Mouse (Mus musculus) kidney, embryonic 16.5 days (tissue): ENCODE results near the gene Sdha. TPM values are rescaled to one million over a fixed set of nuclear protein-coding genes. Genes with fewer than 3 reads are reported as not detected.

ENCODE experiments used
- ATAC-seq: fragments of 200-750 bp; cut with Nextera tagmentation; 2 replicates; pipeline ENCODE4 v1.8.0; 2017; ENCODE audit warnings: moderate TSS enrichment; ENCODE audit not compliant: low FRiP score, low TSS enrichment
- H3K27ac ChIP-seq: fragments of 300-500 bp; sonication (generic); 2 replicates; pipeline ENCODE4 v1.5.1; 2014; ENCODE audit warnings: low read length
- H3K27me3 ChIP-seq: fragments of 300-500 bp; sonication (generic); 2 replicates; pipeline ENCODE4 v1.6.1; 2014; ENCODE audit warnings: low read length, control low read depth, mixed read lengths; ENCODE audit not compliant: insufficient read depth
- H3K36me3 ChIP-seq: fragments of 300-500 bp; sonication (generic); 2 replicates; pipeline ENCODE4 v1.6.1; 2014; ENCODE audit warnings: low read length, control low read depth, mixed read lengths; ENCODE audit not compliant: insufficient read depth
- H3K4me1 ChIP-seq: fragments of 300-500 bp; sonication (generic); 2 replicates; pipeline ENCODE4 v1.6.1; 2014; ENCODE audit warnings: low read length, control low read depth, mixed read lengths; ENCODE audit not compliant: insufficient read depth
- H3K4me2 ChIP-seq: fragments of 300-500 bp; sonication (generic); replicated peaks from 2 replicates; pipeline ENCODE4 v1.6.1; 2014; ENCODE audit warnings: low read depth, low read length
- H3K4me3 ChIP-seq: fragments of 300-500 bp; sonication (generic); 2 replicates; pipeline ENCODE4 v1.5.1; 2014; ENCODE audit warnings: mild to moderate bottlenecking, low read length
- H3K9ac ChIP-seq: fragments of 300-500 bp; sonication (generic); replicated peaks from 2 replicates; pipeline ENCODE4 v1.6.1; 2014; ENCODE audit warnings: low read length
- H3K9me3 ChIP-seq: fragments of 300-500 bp; sonication (generic); 2 replicates; pipeline ENCODE4 v1.6.1; 2016; ENCODE audit warnings: low read length, control low read depth
- WGBS: fragments of 180-500 bp; shearing (Covaris S2); extraction: QIAGEN DNeasy Blood & Tissue Kit; methylation state at CpG from one replicate; pipeline ENCODE4 v1.1.7; 2014; 5-methylcytosine and 5-hydroxymethylcytosine counted together
- polyA plus RNA-seq: library from polyadenylated mRNA; unstranded; fragments of >200 nt; fragmentation: Nextera tagmentation; extraction: Ambion mirVana; gene quantifications from 2 replicates; pipeline ENCODE4 v1.2.1, GENCODE M21; 2015

The Sdha gene
- polyA plus RNA-seq: 383 and 417 TPM in 2 replicates

DNA sequence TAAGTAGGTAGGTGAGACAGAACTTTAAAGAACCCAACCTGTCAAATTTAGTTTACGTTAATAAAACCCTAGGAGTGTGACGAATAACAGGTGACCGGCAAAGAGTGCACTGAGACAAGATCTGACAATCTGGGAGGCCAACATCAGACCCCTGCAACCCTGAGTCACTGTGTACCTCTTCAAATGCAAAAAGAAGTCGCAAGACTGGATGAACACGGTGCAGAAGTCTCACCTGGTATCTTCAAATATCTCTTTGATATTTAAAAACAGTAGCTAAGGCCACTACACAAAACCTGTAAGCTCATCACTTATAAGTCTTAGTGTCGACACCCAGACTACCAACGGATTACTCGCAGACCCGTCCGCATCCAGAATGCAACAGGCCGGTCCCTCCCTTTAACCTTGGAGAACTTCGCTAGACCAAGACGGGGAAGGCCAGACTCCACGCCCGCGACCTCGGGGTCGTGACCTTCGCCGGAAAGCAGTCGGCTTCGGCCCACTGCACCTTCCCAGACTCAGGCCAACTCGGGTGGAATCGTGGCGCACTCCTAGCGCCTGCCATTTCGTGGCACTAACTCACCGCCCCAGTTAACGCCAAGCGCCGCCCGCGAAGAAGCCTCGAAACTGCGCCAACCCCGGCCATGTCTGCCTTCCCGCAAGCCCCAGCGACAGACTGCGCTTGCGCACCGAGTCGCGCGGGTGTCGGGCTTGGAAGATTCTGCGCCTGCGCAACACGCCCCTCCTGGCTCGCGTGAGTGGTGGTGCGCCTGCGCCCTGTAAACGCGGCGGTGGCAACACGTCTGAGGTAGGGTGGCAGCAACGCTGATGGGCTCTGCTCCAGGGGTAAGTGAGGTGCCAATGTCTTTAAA, at the start of gene Sdha, which contains the start of gene Ccdc127:
TSS of gene Sdha (minus strand) at position 715 of the 869 bp plus-strand sequence.
TSS of gene Ccdc127 (plus strand) at position 744 of the 869 bp plus-strand sequence.
- peak within 1 kb of the TSS; percentile 65 for H3K4me2 ChIP-seq
- H3K9me3 ChIP-seq: no peaks in the 10 kb centered on the region
- peaks cover 21% of the 10 kb centered on the region for H3K4me1 ChIP-seq
- H3K9ac ChIP-seq: peak within 1 kb of the TSS; percentile 92
- H3K27ac ChIP-seq: peak within 1 kb of the TSS; percentile 87
- peak within 1 kb of the TSS; percentile 80 for H3K4me3 ChIP-seq
- no peaks in the 10 kb centered on the region for H3K27me3 ChIP-seq
- peak; percentile 98 for ATAC-seq
- WGBS: under 1% methylated on average over 57 of the region's 57 CpGs
- peaks cover 13% of the 10 kb centered on the region for H3K36me3 ChIP-seq

DNA sequence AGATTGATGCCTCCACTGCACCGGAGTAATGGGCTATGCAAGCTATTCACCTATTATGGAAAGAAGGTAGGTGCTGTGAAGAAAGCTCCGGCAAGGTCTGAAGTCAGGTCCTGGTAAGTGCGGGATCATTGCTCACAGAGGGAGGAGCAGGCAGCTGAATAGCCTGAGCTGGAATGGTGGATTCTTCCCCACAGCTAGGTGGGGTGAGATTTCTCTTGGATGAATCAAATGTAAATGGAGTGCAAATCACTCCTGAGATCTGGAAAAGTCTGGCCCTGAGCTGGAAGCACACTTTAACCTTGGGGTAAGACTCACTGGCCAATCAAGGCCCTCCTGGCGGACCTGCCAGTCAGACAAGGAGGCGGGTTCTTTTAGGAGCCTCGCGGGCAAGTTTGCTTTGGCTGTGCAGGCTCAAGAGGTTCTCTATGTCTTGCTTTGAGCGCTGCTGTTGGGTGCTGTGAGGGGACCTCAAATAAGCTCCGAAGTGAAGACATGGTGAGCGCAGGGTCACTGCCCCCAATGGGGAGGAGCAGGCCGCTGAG, 49.3 kb upstream of the Sdha start, which contains the start of gene Ftl1-ps1:
TSS of gene Ftl1-ps1 (plus strand) at position 397 of the 542 bp plus-strand sequence.
- no peaks in the 10 kb centered on the region for H3K4me1 ChIP-seq
- H3K36me3 ChIP-seq: no peaks in the 10 kb centered on the region
- peak; percentile 84 for ATAC-seq
- H3K9me3 ChIP-seq: no peaks in the 10 kb centered on the region
- H3K4me2 ChIP-seq: peak within 1 kb of the TSS; percentile 45
- no peaks in the 10 kb centered on the region for H3K27me3 ChIP-seq
- H3K27ac ChIP-seq: no peak within 1 kb of the TSS
- WGBS: 12% methylated on average over 11 of the region's 11 CpGs
- H3K4me3 ChIP-seq: peak within 1 kb of the TSS; percentile 25; the same call in 1 of the 2 replicates
- H3K9ac ChIP-seq: peak within 1 kb of the TSS; percentile 48; the same call in 1 of the 2 replicates

DNA sequence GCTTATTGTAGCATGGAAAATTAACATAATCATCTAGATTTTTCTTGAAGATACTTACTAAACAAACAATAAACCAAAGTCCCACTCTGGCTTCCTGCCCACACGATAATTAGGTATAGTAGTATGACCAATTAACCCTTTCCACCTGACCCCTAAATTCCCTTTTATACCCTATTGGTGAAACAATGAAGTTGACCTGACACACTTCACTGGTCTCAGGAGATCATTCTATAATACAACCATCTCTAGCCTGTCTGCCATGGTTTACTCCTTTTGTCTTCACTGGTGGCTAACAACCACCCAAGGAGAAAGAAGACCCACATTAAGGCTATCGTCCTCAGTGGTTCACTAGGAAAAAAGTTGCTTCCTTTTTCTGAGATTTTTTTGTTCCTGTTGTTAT, 41.1 kb upstream of the Sdha start:
- H3K4me3 ChIP-seq: no peak overlapping the region
- no peak overlapping the region for H3K4me2 ChIP-seq
- no peaks in the 10 kb centered on the region for H3K27me3 ChIP-seq
- H3K36me3 ChIP-seq: no peaks in the 10 kb centered on the region
- H3K9me3 ChIP-seq: no peaks in the 10 kb centered on the region
- 65% methylated on average over 2 of the region's 2 CpGs for WGBS
- no peak overlapping the region for H3K9ac ChIP-seq
- 0 out of 2 replicates have a peak, but pooled peaks cover 8% of the 10 kb centered on the region for H3K4me1 ChIP-seq
- ATAC-seq: peak; percentile 50; the same call in 1 of the 2 replicates
- H3K27ac ChIP-seq: no peak overlapping the region

DNA sequence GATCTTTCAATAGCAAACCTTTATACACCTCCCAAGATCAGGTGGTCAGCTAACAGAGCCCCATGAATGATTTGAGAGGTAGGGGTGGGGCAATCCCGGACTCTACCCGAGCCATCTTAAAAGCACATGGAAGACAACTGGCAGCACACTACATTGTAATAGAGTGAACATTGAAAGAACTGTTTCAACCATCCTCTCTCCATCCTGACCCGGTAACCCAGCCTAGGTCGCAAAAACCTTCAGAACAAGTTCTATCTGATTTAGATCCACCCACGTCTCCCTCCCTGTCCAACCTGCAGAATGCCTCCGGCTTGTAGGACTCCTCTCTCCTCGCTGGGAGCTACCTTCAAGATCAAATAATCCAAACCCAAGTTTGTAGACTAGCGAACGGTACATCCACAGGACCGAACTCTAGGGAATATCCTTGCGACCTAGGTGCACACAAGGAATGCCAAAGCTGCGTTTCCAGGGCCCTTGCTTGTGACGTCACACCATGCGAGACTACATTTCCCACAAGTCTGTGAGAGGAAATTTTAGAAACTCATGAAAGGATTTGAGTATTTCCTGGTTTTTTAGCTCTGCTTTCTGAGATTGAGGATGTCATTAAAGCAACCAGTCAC, 40.4 kb upstream of the Sdha start, which contains the start of gene Zfp72:
TSS of gene Zfp72 (minus strand) at position 466 of the 620 bp plus-strand sequence.
- H3K4me2 ChIP-seq: peak within 1 kb of the TSS; percentile 74
- no peaks in the 10 kb centered on the region for H3K27me3 ChIP-seq
- no peaks in the 10 kb centered on the region for H3K36me3 ChIP-seq
- H3K27ac ChIP-seq: peak within 1 kb of the TSS; percentile 67; the same call in 1 of the 2 replicates
- WGBS: under 1% methylated on average over 14 of the region's 14 CpGs
- H3K9ac ChIP-seq: peak within 1 kb of the TSS; percentile 82
- 0 out of 2 replicates have a peak, but pooled peaks cover 8% of the 10 kb centered on the region for H3K4me1 ChIP-seq
- H3K9me3 ChIP-seq: no peaks in the 10 kb centered on the region
- ATAC-seq: peak; percentile 92
- peak within 1 kb of the TSS; percentile 81 for H3K4me3 ChIP-seq

DNA sequence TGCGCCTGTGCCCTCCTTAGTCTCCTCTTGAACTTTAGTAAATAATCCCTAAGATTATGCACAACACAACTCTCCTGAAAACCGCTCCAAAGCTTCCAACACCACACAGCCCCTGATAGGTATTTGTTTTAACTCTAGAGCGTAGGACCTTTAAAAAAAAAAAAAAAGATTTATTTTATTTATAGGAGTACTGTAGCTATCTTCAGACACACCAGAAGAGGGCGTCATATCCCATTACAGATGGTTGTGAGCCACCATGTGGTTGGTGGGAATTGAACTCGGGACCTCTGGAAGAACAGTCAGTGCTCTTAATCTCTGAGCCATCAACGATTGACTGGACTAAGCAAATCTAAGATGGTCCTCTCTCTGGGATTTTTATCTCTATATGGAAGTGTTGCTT, 39.6 kb upstream of the Sdha start:
- no peaks in the 10 kb centered on the region for H3K27me3 ChIP-seq
- no peak overlapping the region for H3K27ac ChIP-seq
- H3K36me3 ChIP-seq: no peaks in the 10 kb centered on the region
- WGBS: 61% methylated on average over 6 of the region's 6 CpGs
- H3K4me2 ChIP-seq: peak overlapping the region; percentile 74
- H3K4me3 ChIP-seq: peak overlapping the region; percentile 81
- H3K9ac ChIP-seq: no peak overlapping the region
- H3K9me3 ChIP-seq: no peaks in the 10 kb centered on the region
- H3K4me1 ChIP-seq: 0 out of 2 replicates have a peak, but pooled peaks cover 8% of the 10 kb centered on the region
- peak; percentile 23; the same call in 1 of the 2 replicates for ATAC-seq

DNA sequence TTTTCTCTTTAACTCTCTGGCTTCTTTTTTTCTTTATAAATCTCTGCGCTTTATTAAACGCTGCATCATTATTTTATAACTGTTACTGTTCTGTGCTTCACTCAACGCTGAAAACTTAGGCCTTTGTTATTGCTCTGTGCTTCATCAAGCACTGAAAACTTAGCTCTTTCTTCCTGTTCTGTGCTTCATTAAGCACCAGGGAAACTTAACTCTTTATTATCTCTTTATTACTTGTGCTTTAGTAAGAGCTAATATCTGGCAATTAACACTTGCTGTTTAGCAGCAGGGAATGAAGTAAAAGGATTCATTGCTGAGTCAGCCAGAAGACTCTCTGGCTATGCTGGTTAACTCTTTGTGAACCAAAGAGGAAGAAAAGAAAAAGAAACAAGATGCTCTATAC, 32.2 kb upstream of the Sdha start:
- H3K4me2 ChIP-seq: no peak overlapping the region
- no peaks in the 10 kb centered on the region for H3K27me3 ChIP-seq
- H3K9ac ChIP-seq: no peak overlapping the region
- WGBS: 24% methylated on average over 3 of the region's 3 CpGs
- no peak overlapping the region for H3K4me3 ChIP-seq
- peak overlapping the region; percentile 61 for H3K27ac ChIP-seq
- no peaks in the 10 kb centered on the region for H3K36me3 ChIP-seq
- peaks cover 16% of the 10 kb centered on the region for H3K4me1 ChIP-seq
- ATAC-seq: peak; percentile 62; the same call in 1 of the 2 replicates
- no peaks in the 10 kb centered on the region for H3K9me3 ChIP-seq

DNA sequence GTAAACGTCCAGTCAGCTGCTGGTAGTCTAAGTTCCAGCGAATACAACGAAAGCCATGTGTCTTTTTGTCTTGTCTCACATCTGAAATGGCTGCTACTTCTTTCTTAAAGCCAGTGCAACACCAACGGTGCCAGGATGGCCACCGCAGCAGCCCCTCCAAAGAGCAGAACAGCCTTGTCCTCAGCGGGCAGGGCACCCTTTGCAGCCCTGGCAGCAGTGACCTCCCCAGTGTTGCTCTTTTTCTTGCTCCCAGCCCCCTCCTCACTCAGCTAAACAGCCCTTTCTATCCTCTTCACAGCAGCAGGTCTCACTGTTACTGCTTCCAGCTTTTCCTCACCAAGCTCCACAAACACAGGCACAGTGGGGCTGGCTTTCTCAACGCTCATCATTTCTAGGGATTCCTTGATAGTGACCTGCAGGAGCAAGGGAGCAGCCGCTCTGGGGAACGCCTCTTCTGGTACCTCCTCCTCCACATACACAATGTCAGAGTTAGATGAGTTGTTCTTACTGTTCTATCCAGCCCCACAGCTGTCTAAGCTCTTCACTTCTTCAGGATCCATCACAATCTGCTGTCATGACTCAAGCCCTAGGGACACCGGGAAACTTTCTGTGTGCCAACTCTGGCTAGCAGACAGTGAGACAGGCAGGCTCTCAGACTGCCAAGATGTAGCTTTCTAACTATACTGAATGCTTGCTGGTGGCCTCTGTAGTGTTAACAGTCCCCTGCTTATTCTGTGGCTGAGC, 31.6 kb upstream of the Sdha start:
- no peak overlapping the region; the same call in 1 of the 2 replicates for H3K4me2 ChIP-seq
- WGBS: 41% methylated on average over 10 of the region's 10 CpGs
- no peak overlapping the region for H3K4me3 ChIP-seq
- H3K27ac ChIP-seq: peak overlapping the region; percentile 61
- H3K4me1 ChIP-seq: peaks cover 16% of the 10 kb centered on the region
- no peak overlapping the region for H3K9ac ChIP-seq
- H3K36me3 ChIP-seq: 0 out of 2 replicates have a peak, but pooled peaks cover 3% of the 10 kb centered on the region
- ATAC-seq: peak; percentile 71
- H3K9me3 ChIP-seq: no peaks in the 10 kb centered on the region
- no peaks in the 10 kb centered on the region for H3K27me3 ChIP-seq

DNA sequence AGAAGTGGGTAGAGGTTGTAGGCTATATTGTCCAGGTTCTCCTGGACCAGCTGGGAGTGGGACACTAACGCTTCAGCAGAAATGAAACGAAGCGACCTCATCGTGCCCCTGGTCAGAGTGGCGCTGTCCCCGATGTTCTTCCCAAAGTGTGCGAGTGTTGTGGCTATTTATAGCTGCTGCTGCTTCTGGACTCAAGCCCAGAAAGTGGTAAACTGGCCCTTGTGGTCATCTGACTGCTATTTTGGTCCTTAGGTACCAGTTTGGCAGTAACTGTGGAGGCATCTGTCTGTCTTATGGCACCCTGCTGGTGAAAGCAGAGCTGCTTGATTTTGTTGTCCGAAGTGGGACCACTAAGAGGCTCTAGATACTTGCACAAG, 13.8 kb upstream of the Sdha start, which contains the start of gene Lrrc14b:
TSS of gene Lrrc14b (minus strand) at position 147 of the 377 bp plus-strand sequence.
- H3K27me3 ChIP-seq: no peaks in the 10 kb centered on the region
- H3K4me3 ChIP-seq: no peak within 1 kb of the TSS
- H3K4me2 ChIP-seq: no peak within 1 kb of the TSS
- no peaks in the 10 kb centered on the region for H3K4me1 ChIP-seq
- peaks cover 28% of the 10 kb centered on the region for H3K36me3 ChIP-seq
- 71% methylated on average over 8 of the region's 8 CpGs for WGBS
- no peak within 1 kb of the TSS for H3K27ac ChIP-seq
- H3K9ac ChIP-seq: no peak within 1 kb of the TSS
- H3K9me3 ChIP-seq: no peaks in the 10 kb centered on the region
- ATAC-seq: 0 out of 2 replicates have a peak, but pooled peaks have one; percentile 14
